Mouse (Mus musculus) ES-E14 (cell line): ENCODE measurements around the gene 9430015G10Rik. TPM values are rescaled to one million over a fixed set of nuclear protein-coding genes. Genes with fewer than 3 reads are reported as not detected.
A peak's percentile ranks its signal among the peaks of the same experiment; 100 is the strongest.

Source experiments
- DNase-seq: peaks from one replicate; pipeline ENCODE4 v3.0.0-alpha.2; 2013; ENCODE audit warnings: low read depth, low spot score
- H3K27ac ChIP-seq: 2 replicates; pipeline ENCODE4 v1.5.1; 2012; ENCODE audit warnings: low read depth, mild to moderate bottlenecking, low read length, moderate library complexity, mixed read lengths; ENCODE audit not compliant: poor library complexity, insufficient read depth, severe bottlenecking
- H3K36me3 ChIP-seq: 2 replicates; pipeline ENCODE4 v1.6.1; 2012; ENCODE audit warnings: mild to moderate bottlenecking, low read length, moderate library complexity, mixed read lengths; ENCODE audit not compliant: control insufficient read depth, poor library complexity, insufficient read depth, severe bottlenecking
- H3K4me1 ChIP-seq, 2 experiments: fragments of 150-350 bp in 1 of 2; sonication (generic) in 1 of 2; 2 replicates each; pipeline ENCODE4 v1.6.1; 2012; ENCODE audit warnings: low read length in 2 of 2, mild to moderate bottlenecking in 1 of 2, mixed read lengths in 1 of 2; ENCODE audit not compliant: control insufficient read depth in 2 of 2, insufficient read depth in 2 of 2, poor library complexity in 1 of 2
- H3K4me3 ChIP-seq, 2 experiments: fragments of 150-350 bp in 1 of 2; sonication (generic) in 1 of 2; 2 replicates each; pipeline ENCODE4 v1.5.1; 2012; ENCODE audit warnings: low read length in 2 of 2, low read depth in 1 of 2, mild to moderate bottlenecking in 1 of 2, mixed read lengths in 1 of 2; ENCODE audit not compliant: insufficient read depth in 1 of 2, poor library complexity in 1 of 2, severe bottlenecking in 1 of 2
- H3K9ac ChIP-seq: 2 replicates; pipeline ENCODE4 v1.6.1; 2012; ENCODE audit warnings: low read depth, mild to moderate bottlenecking, low read length, mixed read lengths; ENCODE audit not compliant: poor library complexity, insufficient read depth, severe bottlenecking
- H3K9me3 ChIP-seq: fragments of 150-350 bp; sonication (generic); 2 replicates; pipeline ENCODE4 v1.6.1; 2012; ENCODE audit warnings: low read depth, mild to moderate bottlenecking, low read length; ENCODE audit not compliant: control insufficient read depth, insufficient read depth
- CHD2 ChIP-seq: IDR thresholded peaks from 2 replicates; pipeline ENCODE4 v1.6.1; 2014; ENCODE audit warnings: mild to moderate bottlenecking, low read depth, low read length, inconsistent platforms
- HCFC1 ChIP-seq: IDR thresholded peaks from 2 replicates; pipeline ENCODE4 v1.6.1; 2012; ENCODE audit warnings: low read length, inconsistent platforms, borderline replicate concordance; ENCODE audit not compliant: insufficient read depth
- MAFK ChIP-seq: IDR thresholded peaks from 2 replicates; pipeline ENCODE4 v1.6.1; 2014; ENCODE audit warnings: mild to moderate bottlenecking, low read depth, low read length, inconsistent platforms; ENCODE audit not compliant: insufficient read depth
- ZC3H11A ChIP-seq: IDR thresholded peaks from 2 replicates; pipeline ENCODE4 v1.6.1; 2012; ENCODE audit warnings: low read depth, mild to moderate bottlenecking, inconsistent platforms, low read length, borderline replicate concordance
- ZNF384 ChIP-seq: IDR thresholded peaks from 2 replicates; pipeline ENCODE4 v1.6.1; 2012; ENCODE audit warnings: low read depth, low read length, inconsistent platforms
- in situ Hi-C, 2 experiments: fragments of 600-800 bp; cut with MboI; formaldehyde crosslinking; loops; one replicate each; pipeline ENCODE4 v1.15.1; 2025; ENCODE audit warnings: low sequenced_read_pairs in 2 of 2, inconsistent platforms in 1 of 2; ENCODE audit not compliant: unreplicated experiment in 2 of 2
- total RNA-seq: library from RNA; depleted of rRNA; stranded (reverse); fragments of 300-350 nt; gene quantifications from 2 replicates; pipeline ENCODE4 v1.2.3, GENCODE M21; 2012

Gene 9430015G10Rik
- total RNA-seq, 1 experiment = 83.4 TPM

DNA sequence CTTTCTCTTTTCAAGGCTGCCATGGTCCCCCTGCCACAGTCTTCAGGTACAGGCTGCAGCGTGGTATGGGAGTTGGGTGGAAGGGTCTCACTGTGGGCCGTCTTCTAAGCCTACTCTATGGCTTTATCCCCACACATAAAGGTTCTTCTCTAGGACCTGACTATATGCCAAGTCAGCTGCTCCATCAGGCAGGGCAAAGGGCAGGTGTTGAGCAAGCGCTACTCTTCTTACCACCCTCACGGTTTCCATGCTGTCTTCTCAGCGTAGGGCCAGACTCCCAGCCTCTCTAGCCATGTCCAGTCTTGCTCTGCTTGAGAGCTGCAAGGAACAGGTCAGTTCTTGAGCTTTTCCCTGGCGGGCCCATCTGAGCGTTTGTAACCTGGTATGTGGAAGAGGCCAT lies 14.3 kb downstream of the 9430015G10Rik start:
- no peak overlapping the region for H3K9ac ChIP-seq
- no peak overlapping the region for H3K4me3 ChIP-seq
- in situ Hi-C loops = no loop called here
- DNase-seq = no peak
- H3K27ac ChIP-seq = no peak overlapping the region
- H3K9me3 ChIP-seq = no peaks in the 10 kb centered on the region
- H3K4me1 ChIP-seq = no peaks in the 10 kb centered on the region
- TF ChIP-seq CHD2 (no peak), ZNF384 (no peak), HCFC1 (no peak), ZC3H11A (no peak), MAFK (no peak)
- H3K36me3 ChIP-seq = peaks cover 66% of the 10 kb centered on the region

DNA sequence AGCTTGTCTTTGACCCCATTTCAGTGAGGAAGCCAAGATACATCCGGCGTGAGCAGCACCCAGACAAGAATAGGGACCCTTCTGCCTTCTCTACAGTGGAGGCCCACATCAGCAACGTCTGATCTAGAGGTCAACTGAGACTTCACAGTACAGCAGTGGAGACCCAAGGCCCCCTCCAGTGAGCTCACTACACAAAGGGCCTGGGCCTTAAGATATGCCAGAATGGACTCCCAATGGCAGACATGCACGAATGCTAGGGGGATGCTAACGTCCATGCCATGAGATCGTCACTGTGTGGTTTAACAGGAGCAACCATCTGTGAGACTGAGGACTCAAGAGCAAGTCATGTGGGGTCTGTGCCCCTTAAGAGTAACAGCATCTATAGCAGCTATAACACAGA lies 15.6 kb downstream of the 9430015G10Rik start:
- Histone ChIP-seq H3K4me1 (no peaks in the 10 kb centered on the region), H3K4me3 (no peak overlapping the region), H3K9ac (no peak overlapping the region), H3K36me3 (peaks cover 55% of the 10 kb centered on the region), H3K27ac (no peak overlapping the region), H3K9me3 (no peaks in the 10 kb centered on the region)
- TF ChIP-seq ZC3H11A (no peak), HCFC1 (no peak), ZNF384 (no peak), MAFK (no peak), CHD2 (no peak)
- no peak for DNase-seq
- in situ Hi-C loops = no loop called here

DNA sequence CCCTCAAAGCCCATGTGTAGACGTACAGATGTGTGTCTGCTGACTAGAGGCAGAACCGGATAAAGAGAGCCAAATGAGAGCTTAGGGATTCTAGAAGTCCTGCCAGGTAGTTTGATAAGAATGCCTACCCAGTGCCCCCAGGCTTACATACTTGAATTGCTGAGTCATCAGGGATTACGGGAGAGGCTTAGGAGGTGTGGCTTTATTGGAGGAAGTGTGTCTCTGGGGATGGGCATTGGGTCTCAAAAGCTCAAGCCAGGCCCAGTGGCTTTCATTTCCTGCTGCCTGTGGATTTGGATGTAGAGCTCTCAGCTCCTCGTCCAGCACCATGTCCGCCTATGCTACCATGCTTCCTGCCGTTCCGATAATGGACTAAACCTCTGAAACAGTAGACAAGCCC lies 17.1 kb downstream of the 9430015G10Rik start:
- no peak overlapping the region for H3K4me3 ChIP-seq
- peak overlapping the region; percentile 36; the same call in 1 of the 2 replicates for H3K27ac ChIP-seq
- TF ChIP-seq MAFK = peak; percentile 93
- TF ChIP-seq ZC3H11A = no peak
- no peak for DNase-seq
- no peaks in the 10 kb centered on the region for H3K9me3 ChIP-seq
- H3K4me1 ChIP-seq = no peaks in the 10 kb centered on the region
- in situ Hi-C loops = no loop called here
- H3K36me3 ChIP-seq = peaks cover 43% of the 10 kb centered on the region
- no peak overlapping the region for H3K9ac ChIP-seq

DNA sequence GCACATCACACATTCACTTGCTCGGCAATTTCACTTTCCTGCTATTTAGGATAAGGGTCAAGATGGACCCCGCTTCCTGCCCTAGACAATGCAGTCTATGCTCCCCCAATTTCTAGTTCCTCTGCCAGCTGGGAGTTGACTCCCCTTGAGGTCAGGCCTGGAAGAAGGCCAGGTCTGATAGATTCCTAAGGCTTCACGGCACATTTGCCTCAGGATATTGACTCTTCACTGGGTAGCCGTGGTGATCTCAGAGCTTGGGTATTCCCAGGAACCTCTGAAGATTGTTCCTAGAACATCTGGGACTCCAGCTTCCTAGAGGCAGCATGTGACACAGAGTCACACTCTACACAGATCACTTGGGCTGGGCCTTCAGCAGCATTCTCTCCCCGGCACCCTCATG lies 19.0 kb downstream of the 9430015G10Rik start:
- in situ Hi-C loops = no loop called here
- TF ChIP-seq MAFK (no peak), HCFC1 (no peak), ZC3H11A (no peak), ZNF384 (no peak), CHD2 (no peak)
- Histone ChIP-seq H3K4me1 (peaks cover 0 to 5% of the 10 kb centered on the region in 2 experiments; a peak in 1 of 4 replicates), H3K9me3 (no peaks in the 10 kb centered on the region), H3K9ac (no peak overlapping the region), H3K27ac (no peak overlapping the region), H3K4me3 (no peak overlapping the region), H3K36me3 (peaks cover 24% of the 10 kb centered on the region)
- DNase-seq = no peak

DNA sequence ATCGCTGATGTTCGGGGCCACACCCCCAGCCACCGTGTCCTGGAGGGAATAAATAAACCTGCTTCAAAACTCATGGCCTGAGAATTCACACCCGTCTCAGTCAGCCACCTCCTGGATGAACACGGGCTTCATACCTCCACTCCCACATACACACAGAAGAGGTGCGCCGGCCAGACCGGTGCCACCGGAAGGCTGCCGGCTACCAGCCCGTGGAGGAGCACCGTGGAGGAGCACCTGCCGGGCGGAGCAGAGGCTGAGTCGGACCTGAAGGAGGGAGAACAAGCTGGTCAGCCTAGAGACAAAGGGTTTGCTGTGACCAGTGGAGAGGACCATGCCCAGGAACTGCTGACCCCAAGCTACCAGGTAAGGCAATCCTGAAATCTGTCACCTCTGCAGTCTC lies 20.7 kb downstream of the 9430015G10Rik start, which contains the start of gene Rnf223:
Gene Rnf223, plus strand, starts transcription at position 78 of the 400 bp plus-strand sequence.
- peaks cover 5 to 8% of the 10 kb centered on the region in 2 experiments; a peak in 2 of 4 replicates for H3K4me1 ChIP-seq
- peaks cover 12% of the 10 kb centered on the region for H3K36me3 ChIP-seq
- no peak within 1 kb of the TSS for H3K27ac ChIP-seq
- no peak within 1 kb of the TSS for H3K4me3 ChIP-seq
- no peak for TF ChIP-seq MAFK
- TF ChIP-seq HCFC1 = no peak
- no peak for TF ChIP-seq CHD2
- TF ChIP-seq ZNF384 = no peak
- DNase-seq = no peak
- no peaks in the 10 kb centered on the region for H3K9me3 ChIP-seq
- in situ Hi-C loops = no loop called here
- no peak within 1 kb of the TSS for H3K9ac ChIP-seq
